ENCODE assay signal across 21 mouse cellular contexts in genomic region chr9:50421572-50422285, GRCm38 (mm10).
DNase-seq lines count a peak whose midpoint lies in the region; ATAC-seq and TF ChIP-seq lines count a peak whose summit lies in the region.
"Had no signal": no experiment of that assay in that cellular context is flagged by ENCODE, and none has a peak within 500 bp of the region (broad histone marks: within the 10 kb centered on the region; RNA-seq: fewer than 3 reads in every experiment).

No protein-coding gene starts in this region.

- TF ChIP-seq POLR2A in brain, embryonic 14.5 days (IDR thresholded peaks at IDR 0.05; ENCODE audit: borderline replicate concordance, extremely low read depth, insufficient read depth, insufficient read length, poor library complexity, severe bottlenecking): no peak

- TF ChIP-seq CTCF in brain, embryonic 14.5 days (IDR thresholded peaks at IDR 0.05; ENCODE audit: borderline replicate concordance, extremely low read depth, insufficient read depth, insufficient read length): no peak

- intact Hi-C loops in left cerebral cortex, postnatal 4 days (cut with DNase I): no loop called here

- H3K27me3 ChIP-seq in limb, embryonic 10.5 days (ENCODE audit: low read depth, poor library complexity, severe bottlenecking): no peaks in the 10 kb centered on the region
- H3K27me3 ChIP-seq: forebrain, embryonic 13.5 days; hindbrain, embryonic 13.5 days; intestine, embryonic 15.5 days; limb, embryonic 15.5 days; liver, embryonic 15.5 days had no signal

- no peak; the same call in 1 of the 2 replicates for ATAC-seq in cerebellum, adult (ENCODE audit: insufficient number of reproducible peaks, low FRiP score, low TSS enrichment)
- ATAC-seq: activated CD4-positive, CD25-positive, alpha-beta regulatory T cell, adult 4 months; forebrain, embryonic 13.5 days; intestine, embryonic 15.5 days had no signal

- peaks cover 15% of the 10 kb centered on the region for H3K4me1 ChIP-seq in limb, embryonic 10.5 days
- H3K4me1 ChIP-seq: forebrain, embryonic 13.5 days; intestine, embryonic 15.5 days; limb, embryonic 15.5 days; liver, embryonic 15.5 days had no signal

- H3K9me3 ChIP-seq in limb, embryonic 10.5 days (replicated peaks): no peaks in the 10 kb centered on the region
- H3K9me3 ChIP-seq: forebrain, embryonic 13.5 days; heart, embryonic 10.5 days; hindbrain, embryonic 13.5 days; intestine, embryonic 15.5 days; limb, embryonic 15.5 days; liver, embryonic 15.5 days; midbrain, embryonic 10.5 days had no signal

- WGBS in limb, embryonic 10.5 days: 76% methylated on average over 23 of the region's 23 CpGs

- no peak overlapping the region for H3K27ac ChIP-seq in limb, embryonic 10.5 days
- H3K27ac ChIP-seq: forebrain, embryonic 13.5 days; heart, embryonic 10.5 days; hindbrain, embryonic 13.5 days; intestine, embryonic 15.5 days; limb, embryonic 15.5 days; liver, embryonic 15.5 days; macrophage; midbrain, embryonic 10.5 days; stomach, postnatal 0 days had no signal

- no peak overlapping the region for H3K4me3 ChIP-seq in limb, embryonic 10.5 days
- H3K4me3 ChIP-seq: erythroblast, embryonic 14.5 days; forebrain, embryonic 13.5 days; heart, embryonic 10.5 days; hindbrain, embryonic 13.5 days; intestine, embryonic 15.5 days; limb, embryonic 15.5 days; liver, embryonic 15.5 days; midbrain, embryonic 10.5 days had no signal

- no peaks in the 10 kb centered on the region for H3K36me3 ChIP-seq in limb, embryonic 10.5 days
- H3K36me3 ChIP-seq: G1E; heart, embryonic 10.5 days; hindbrain, embryonic 13.5 days; intestine, embryonic 15.5 days; limb, embryonic 15.5 days; liver, embryonic 15.5 days; midbrain, embryonic 10.5 days had no signal

- peak; percentile 36 to 38 for DNase-seq in cerebellum, postnatal 10 days
- peak; percentile 39 for DNase-seq in layer of hippocampus, adult 11-12 months (ENCODE audit: low spot score)
- DNase-seq in layer of hippocampus, postnatal 10 days (ENCODE audit: low spot score in 2 of 2): no peak
- peak; percentile 45 for DNase-seq in brain, embryonic 14.5 days (ENCODE audit: low read depth)
- peak; percentile 55 for DNase-seq in limb, embryonic 10.5 days (ENCODE audit: low spot score)
- DNase-seq in left cerebral cortex, postnatal 4 days: no peak
- DNase-seq: gastrocnemius, postnatal 36 days; kidney, adult 9 months had no signal

Comparison
In these comparisons a context has a peak if more than half of its experiments do, and no peak if none do; other contexts are left out.
1. DNase-seq: peak in cerebellum, postnatal 10 days (2 of 2), layer of hippocampus, adult 11-12 months (single experiment), brain, embryonic 14.5 days (single experiment) and limb, embryonic 10.5 days (single experiment); none in layer of hippocampus, postnatal 10 days (0 of 2) and left cerebral cortex, postnatal 4 days (single experiment).